Mouse (Mus musculus) lung, postnatal 0 days (tissue): ENCODE data around the gene Npas3. TPM values are rescaled to one million over a fixed set of nuclear protein-coding genes. Genes with fewer than 3 reads are reported as not detected.

Source experiments
- ATAC-seq: fragments of 200-750 bp; cut with Nextera tagmentation; 2 replicates; pipeline ENCODE4 v1.8.0; 2017; ENCODE audit warnings: moderate library complexity
- DNase-seq: peaks from one replicate; pipeline ENCODE4 v3.0.0-alpha.2; 2016; ENCODE audit warnings: low spot score
- H3K27ac ChIP-seq: fragments of 300-500 bp; sonication (generic); 2 replicates; pipeline ENCODE4 v1.5.1; 2014; ENCODE audit warnings: antibody characterized with exemption, mild to moderate bottlenecking, low read length, mixed read lengths
- H3K27me3 ChIP-seq: fragments of 300-500 bp; sonication (generic); replicated peaks from 2 replicates; pipeline ENCODE4 v1.6.1; 2014; ENCODE audit warnings: low read length, mixed read lengths; ENCODE audit not compliant: insufficient read depth
- H3K36me3 ChIP-seq: fragments of 300-500 bp; sonication (generic); 2 replicates; pipeline ENCODE4 v1.6.1; 2014; ENCODE audit warnings: low read length, mixed read lengths; ENCODE audit not compliant: insufficient read depth
- H3K4me1 ChIP-seq: fragments of 300-500 bp; sonication (generic); 2 replicates; pipeline ENCODE4 v1.6.1; 2014; ENCODE audit warnings: antibody characterized with exemption, low read depth, low read length, mixed read lengths; ENCODE audit not compliant: insufficient read depth
- H3K4me2 ChIP-seq: fragments of 300-500 bp; sonication (generic); replicated peaks from 2 replicates; pipeline ENCODE4 v1.6.1; 2014; ENCODE audit warnings: low read depth, mild to moderate bottlenecking, low read length, moderate library complexity, mixed read lengths
- H3K4me3 ChIP-seq: fragments of 300-500 bp; sonication (generic); 2 replicates; pipeline ENCODE4 v1.5.1; 2014; ENCODE audit warnings: low read depth, low read length
- H3K9ac ChIP-seq: fragments of 300-500 bp; sonication (generic); replicated peaks from 2 replicates; pipeline ENCODE4 v1.6.1; 2014; ENCODE audit warnings: low read depth, mild to moderate bottlenecking
- H3K9me3 ChIP-seq: fragments of 300-500 bp; sonication (generic); 2 replicates; pipeline ENCODE4 v1.6.1; 2016; ENCODE audit warnings: low read length, mixed read lengths
- CTCF ChIP-seq: IDR thresholded peaks from 2 replicates; pipeline ENCODE4 v1.5.1; 2016; ENCODE audit warnings: antibody characterized with exemption, mild to moderate bottlenecking
- EP300 ChIP-seq: IDR thresholded peaks from 2 replicates; pipeline ENCODE4 v1.6.1; 2016; ENCODE audit warnings: antibody characterized with exemption, mild to moderate bottlenecking, control low read depth
- WGBS: fragments of 180-500 bp; shearing (Covaris S2); extraction: QIAGEN DNeasy Blood & Tissue Kit; methylation state at CpG from one replicate; pipeline ENCODE4 v1.1.7; 2014; 5-methylcytosine and 5-hydroxymethylcytosine counted together
- polyA plus RNA-seq: library from polyadenylated mRNA; unstranded; fragments of >200 nt; fragmentation: Nextera tagmentation; extraction: Ambion mirVana; gene quantifications from 2 replicates; pipeline ENCODE4 v1.2.1, GENCODE M21; 2015

Gene Npas3
- polyA plus RNA-seq, 1 experiment from 2014 or later = 0.17 TPM

DNA sequence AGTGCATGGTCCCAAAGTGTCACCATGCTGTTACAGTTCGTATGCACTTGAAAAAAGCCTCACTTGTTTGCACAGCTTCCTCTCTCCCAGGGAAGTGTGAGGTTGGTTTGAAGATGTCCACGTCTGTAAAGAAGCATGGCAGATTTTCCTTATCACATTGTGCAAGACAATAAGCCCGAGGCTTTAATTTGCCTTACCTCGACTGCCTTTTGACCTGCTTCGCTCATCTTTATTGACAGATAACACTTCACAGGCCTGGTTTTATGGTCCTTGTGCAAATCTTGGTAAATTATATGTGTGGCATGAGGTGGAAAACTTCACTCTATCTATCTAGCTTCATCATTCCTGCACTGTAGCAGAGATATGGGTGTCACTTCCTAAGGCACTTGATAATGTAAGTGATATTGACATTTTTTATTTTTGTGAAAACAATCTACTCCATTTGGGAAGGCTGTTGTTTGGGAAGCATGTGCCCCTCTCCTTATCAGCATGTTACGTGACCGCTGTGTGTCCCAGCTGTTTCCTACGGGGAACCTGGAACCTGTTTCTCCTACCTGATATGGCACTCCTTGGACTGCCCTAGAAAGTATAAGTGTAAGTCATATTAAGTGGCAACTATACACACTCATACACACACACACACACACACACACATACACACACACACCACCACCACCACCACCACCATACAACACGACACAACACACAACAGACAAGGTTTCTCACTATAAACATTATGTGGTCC lies 450.2 kb downstream of the Npas3 start:
- Histone ChIP-seq H3K9ac (no peak overlapping the region), H3K27ac (no peak overlapping the region), H3K4me2 (no peak overlapping the region), H3K9me3 (no peaks in the 10 kb centered on the region), H3K4me1 (no peaks in the 10 kb centered on the region), H3K36me3 (no peaks in the 10 kb centered on the region), H3K27me3 (no peaks in the 10 kb centered on the region), H3K4me3 (no peak overlapping the region)
- DNase-seq (no peak), ATAC-seq (no peak)
- TF ChIP-seq EP300 = no peak
- TF ChIP-seq CTCF = no peak
- WGBS = 64% methylated on average over 9 of the region's 9 CpGs

DNA sequence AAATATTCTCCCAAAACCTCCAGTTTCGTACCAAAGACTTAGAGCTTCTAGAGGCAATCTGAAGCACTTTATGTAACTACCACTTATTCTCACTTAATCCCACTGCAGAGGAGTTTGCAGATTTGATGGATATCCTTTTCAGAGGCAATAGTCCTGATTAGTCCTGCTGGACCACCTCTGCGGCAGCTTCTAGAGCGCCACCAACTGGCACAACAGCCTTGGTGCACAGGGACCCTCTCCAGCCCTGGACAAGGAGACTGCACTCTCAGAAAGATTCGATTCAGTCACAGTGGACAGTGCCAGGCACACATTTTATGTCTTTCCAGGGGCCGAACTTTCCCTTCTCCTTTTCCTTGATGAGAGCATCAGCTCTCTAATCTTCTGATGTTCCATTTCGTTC lies 471.4 kb downstream of the Npas3 start:
- no peak overlapping the region for H3K27ac ChIP-seq
- H3K36me3 ChIP-seq = no peaks in the 10 kb centered on the region
- H3K4me2 ChIP-seq = no peak overlapping the region
- TF ChIP-seq EP300 (no peak), CTCF (peak; percentile 47)
- ATAC-seq = no peak
- no peaks in the 10 kb centered on the region for H3K9me3 ChIP-seq
- H3K27me3 ChIP-seq = no peaks in the 10 kb centered on the region
- H3K9ac ChIP-seq = no peak overlapping the region
- H3K4me1 ChIP-seq = no peaks in the 10 kb centered on the region
- no peak for DNase-seq
- 56% methylated on average over 6 of the region's 6 CpGs for WGBS
- H3K4me3 ChIP-seq = no peak overlapping the region

DNA sequence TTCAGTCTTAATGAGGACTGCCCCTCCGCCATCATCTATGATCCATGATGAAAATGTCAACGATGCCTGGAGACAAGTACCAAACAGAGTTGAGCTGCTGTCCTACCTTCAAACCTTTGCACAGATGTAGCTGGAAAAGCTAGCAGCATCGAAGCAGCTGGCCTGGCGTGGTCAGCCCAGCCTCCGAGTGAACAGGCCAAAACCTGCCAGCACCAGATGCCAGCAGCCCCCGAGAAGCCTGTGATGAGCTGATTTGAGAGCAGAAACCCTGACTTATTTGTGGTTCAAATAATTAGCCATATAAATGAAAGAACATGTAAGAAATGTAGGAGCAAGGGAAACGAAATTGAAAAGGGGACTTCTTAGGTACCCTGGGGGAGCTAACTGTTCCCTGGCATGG lies 473.7 kb downstream of the Npas3 start:
- TF ChIP-seq EP300 (no peak), CTCF (no peak)
- ATAC-seq = no peak
- H3K27ac ChIP-seq = no peak overlapping the region
- no peaks in the 10 kb centered on the region for H3K9me3 ChIP-seq
- no peaks in the 10 kb centered on the region for H3K4me1 ChIP-seq
- no peak for DNase-seq
- H3K36me3 ChIP-seq = no peaks in the 10 kb centered on the region
- H3K9ac ChIP-seq = no peak overlapping the region
- no peak overlapping the region for H3K4me2 ChIP-seq
- H3K27me3 ChIP-seq = no peaks in the 10 kb centered on the region
- WGBS = 68% methylated on average over 7 of the region's 7 CpGs
- H3K4me3 ChIP-seq = no peak overlapping the region

DNA sequence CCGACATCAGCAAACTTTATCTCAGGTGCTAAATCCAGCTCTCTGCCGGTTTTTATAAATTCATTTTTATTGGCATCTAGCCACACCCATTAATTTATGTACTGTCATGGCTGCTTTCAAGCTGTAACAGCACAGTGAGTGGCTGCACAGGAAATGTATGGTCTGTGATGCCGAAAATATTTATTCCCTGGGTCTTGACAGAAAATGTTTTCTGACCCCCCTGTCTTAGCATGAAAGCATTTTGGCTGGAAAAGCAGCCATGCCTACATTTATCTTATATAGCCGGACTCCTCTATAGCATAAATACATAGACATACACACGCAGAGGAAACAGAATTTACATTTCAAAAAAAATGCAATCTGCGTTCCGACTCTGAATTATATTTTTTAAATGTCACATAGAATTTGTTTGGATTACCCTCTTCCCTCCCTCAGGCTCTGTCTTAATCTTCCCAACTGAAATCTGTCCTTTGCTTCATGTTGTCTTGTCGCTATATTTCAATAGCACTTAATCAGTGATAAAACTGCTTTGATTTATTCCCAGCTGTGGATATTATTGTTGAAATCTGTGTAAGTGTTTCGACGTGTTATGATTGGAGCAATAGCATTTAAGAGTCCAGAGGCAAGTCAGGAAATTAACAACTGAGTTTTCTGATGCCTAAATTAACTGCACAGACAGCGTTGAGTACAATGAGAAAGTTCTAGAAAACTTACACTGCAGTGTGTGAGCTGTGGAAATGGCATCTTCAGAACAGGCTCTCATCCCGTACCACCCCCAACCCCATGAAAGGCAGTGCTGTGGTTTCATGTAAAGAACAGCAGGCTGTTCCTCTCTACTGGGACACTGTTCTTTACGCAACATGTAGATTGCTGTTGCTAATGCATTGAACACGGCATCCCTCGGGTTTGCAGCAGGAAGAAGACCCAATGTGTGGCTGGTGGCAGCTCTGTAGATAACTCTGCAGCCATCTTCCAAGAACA lies 474.5 kb downstream of the Npas3 start:
- Histone ChIP-seq H3K27ac (no peak overlapping the region), H3K4me2 (no peak overlapping the region), H3K4me1 (no peaks in the 10 kb centered on the region), H3K4me3 (no peak overlapping the region), H3K9ac (no peak overlapping the region), H3K36me3 (no peaks in the 10 kb centered on the region), H3K9me3 (no peaks in the 10 kb centered on the region), H3K27me3 (no peaks in the 10 kb centered on the region)
- DNase-seq = peak; percentile 46
- peak; percentile 35; the same call in 1 of the 2 replicates for ATAC-seq
- TF ChIP-seq EP300 (no peak), CTCF (no peak)
- WGBS = 47% methylated on average over 15 of the region's 15 CpGs

DNA sequence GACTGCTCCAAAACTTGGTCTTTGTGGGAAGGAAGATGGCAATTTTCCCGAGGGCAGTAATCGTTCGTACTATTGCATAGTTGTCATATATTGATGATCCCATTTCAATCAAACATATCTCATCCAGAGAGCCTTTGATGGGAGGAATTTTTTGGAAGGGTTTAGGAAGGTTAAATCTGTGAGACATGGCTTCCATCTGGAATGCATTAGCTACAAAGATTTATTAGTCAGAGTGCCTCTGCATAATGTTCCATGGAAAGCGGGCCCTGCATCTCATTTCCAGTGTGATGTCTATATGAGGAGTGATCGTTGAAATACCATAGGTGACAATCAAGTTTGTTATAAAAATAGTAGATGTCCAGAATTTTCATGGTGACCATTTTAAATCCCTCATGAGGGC lies 480.8 kb downstream of the Npas3 start:
- Histone ChIP-seq H3K27ac (no peak overlapping the region), H3K9ac (no peak overlapping the region), H3K9me3 (no peaks in the 10 kb centered on the region), H3K27me3 (no peaks in the 10 kb centered on the region), H3K4me2 (no peak overlapping the region), H3K36me3 (no peaks in the 10 kb centered on the region), H3K4me1 (no peaks in the 10 kb centered on the region), H3K4me3 (no peak overlapping the region)
- no peak for DNase-seq
- TF ChIP-seq EP300 = no peak
- TF ChIP-seq CTCF = no peak
- WGBS = 84% methylated on average over 5 of the region's 5 CpGs
- ATAC-seq = no peak

DNA sequence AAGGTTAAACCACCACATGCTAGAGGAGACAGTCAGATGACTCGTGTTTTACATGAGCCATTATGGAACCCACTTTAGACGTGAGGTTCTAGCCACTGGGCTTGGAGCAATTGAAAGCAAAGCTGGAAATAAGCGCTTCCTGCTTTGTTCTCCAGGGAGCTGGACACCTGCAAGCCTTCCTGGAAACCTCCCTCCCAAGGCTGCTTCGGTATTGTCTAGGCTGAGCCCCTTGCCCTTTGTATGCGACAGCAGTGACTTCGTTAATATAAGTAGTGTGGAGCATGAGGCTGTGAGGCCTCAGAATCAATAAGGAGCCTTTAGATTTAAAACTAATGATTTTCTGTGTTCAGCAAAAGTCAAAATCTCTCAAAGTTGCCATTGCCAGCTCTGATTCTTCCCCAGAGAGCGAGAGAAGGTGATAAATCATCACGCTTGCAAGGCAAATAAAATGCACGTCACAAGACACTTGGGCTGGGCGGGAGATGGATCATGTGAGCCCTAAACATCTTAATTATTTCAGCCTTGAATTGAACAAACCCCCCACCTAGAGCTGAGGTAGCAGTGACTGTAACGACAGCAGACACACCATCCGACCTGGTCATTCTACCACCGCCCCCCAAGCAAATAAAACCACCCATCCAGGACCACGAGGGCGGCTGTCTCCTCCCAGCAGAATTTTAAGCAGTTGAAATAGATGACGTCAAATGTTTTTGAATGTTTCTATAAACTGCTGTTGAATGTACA lies 490.2 kb downstream of the Npas3 start:
- no peak for TF ChIP-seq EP300
- no peak for TF ChIP-seq CTCF
- Histone ChIP-seq H3K4me2 (no peak overlapping the region), H3K27me3 (no peaks in the 10 kb centered on the region), H3K27ac (no peak overlapping the region), H3K4me3 (no peak overlapping the region), H3K4me1 (no peaks in the 10 kb centered on the region), H3K9ac (no peak overlapping the region), H3K36me3 (no peaks in the 10 kb centered on the region), H3K9me3 (no peaks in the 10 kb centered on the region)
- ATAC-seq = no peak
- no peak for DNase-seq
- 60% methylated on average over 16 of the region's 16 CpGs for WGBS
